Mouse (Mus musculus): Measurements from ENCODE around the gene Dnajb6.
"Not testable (repeated sequence)": the region's sequence is repeated elsewhere in the genome, so short reads cannot be mapped to it uniquely, and the experiment has no call there.

Gene Dnajb6

DNA sequence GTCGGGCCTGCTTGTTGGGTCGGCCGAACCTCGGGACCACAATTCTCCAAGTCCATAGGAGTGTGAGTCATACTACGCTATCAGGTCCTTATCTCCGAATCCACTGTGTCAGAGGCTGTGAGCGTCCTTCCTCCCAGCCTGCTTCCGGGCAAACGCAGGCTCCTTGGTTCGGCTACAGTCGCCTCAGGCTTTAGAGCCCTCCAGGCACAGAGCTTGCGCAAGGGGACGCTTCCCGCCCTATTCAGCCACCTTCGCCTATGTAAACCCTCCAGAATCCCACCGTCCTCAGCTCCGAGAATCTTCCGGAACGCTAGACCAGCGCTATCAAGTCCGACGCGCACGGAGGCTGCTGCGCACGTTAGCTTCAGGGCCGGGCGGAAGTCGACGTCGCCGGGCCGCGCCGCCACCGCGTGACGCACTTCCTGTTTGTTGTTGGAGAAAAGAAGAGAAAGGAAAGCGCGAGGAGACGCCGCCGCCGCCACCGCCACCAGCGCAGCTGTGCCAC is at the start of gene Dnajb6, which contains the start of gene Gm5129:
Gene Dnajb6 (plus strand): TSS at position 132 of the 505 bp plus-strand sequence.
Gene Gm5129 (minus strand): TSS at position 380 of the 505 bp plus-strand sequence.
- in situ Hi-C loops (cut with MboI, MseI): no loop called here

DNA sequence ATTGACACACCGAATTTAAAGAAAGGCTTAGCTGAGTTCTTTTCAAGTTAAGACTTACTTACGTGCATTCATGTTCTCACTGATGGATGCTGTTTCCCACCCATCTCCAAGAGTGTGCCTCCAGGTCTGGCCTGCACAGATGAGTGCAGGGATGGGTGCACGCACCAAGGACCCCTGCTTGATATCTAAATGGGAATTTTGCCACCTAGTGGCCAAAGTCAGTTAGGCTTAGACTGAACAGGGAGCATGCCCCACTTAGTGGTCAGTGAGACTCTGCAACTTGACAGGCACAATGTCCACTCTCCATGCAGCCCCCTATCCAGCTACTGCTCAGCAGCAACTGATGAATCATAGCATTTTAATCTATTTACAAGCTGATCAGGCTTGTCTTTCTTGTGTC is 47.8 kb upstream of the Dnajb6 start:
- in situ Hi-C loops (cut with MboI, MseI): loop anchor here (5.0 kb wide), 3 partner anchors 125 to 300 kb away; no protein-coding TSS in a partner anchor

- in situ Hi-C loops (cut with MboI, MseI): loop anchor here (5.0 kb wide), 3 partner anchors 126 to 301 kb away; no protein-coding TSS in a partner anchor
These were observed 47.1 kb upstream of the Dnajb6 start for GRCm38 (mm10) chr5:29688352-29688751.

- in situ Hi-C loops (cut with MboI, MseI): no loop called here
These were observed 37.0 kb upstream of the Dnajb6 start for GRCm38 (mm10) chr5:29698493-29698892.

DNA sequence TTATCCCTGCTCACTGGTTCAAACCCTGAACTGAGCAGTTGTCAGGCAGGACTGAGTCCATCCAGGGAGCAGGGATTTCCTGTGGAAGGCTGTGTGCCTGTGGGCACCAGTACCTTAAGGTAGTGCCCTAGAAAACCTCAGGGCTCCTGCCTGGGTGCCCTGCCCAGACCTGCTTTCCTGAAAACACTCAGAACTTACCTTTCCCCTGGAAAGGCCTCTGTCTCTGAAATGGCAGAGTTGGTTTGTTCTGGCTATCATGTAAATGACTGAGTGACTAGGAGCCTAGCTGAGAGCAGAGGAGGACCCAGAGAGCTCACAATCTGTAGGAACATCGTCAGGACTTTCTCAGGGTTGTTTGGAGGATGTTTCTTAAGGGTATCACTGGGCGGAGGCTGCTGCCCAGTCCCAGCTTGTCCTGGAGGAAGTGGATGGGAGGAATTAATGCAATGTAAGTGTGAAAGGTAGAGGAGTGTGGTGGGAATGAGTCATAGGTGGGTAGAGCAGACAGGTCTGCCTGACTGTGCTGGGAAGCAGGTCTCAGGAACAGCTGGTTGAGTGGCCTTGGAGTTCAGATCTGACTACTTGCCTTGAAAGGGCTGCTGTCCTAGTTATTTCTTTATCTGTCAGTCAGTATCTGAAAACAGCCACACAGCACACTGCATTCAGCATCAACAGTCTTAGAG is 35.8 kb upstream of the Dnajb6 start:
- in situ Hi-C loops (cut with MboI, MseI): no loop called here

DNA sequence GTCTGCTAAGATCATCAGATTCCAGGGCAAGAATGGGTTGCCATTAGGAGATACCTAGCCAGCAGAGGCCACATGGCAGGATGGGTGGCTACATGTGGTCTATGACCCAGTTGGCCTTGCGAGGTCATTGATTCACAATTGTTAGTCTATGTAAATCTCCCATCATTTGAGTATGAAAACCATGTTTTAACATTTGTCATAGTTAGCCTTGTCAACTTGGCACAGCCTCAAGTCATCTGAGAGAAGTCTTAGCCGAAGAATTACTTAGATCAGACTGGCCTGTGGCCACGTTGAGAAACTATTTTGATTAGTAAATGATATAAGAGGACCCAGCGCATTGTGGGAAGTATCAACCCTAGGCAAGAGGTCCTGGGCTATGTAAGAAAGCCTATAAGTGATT is 28.2 kb upstream of the Dnajb6 start:
- in situ Hi-C loops (cut with MboI, MseI): no loop called here

GRCm38 (mm10) chr5:29708258-29708657 is 27.2 kb upstream of the Dnajb6 start:
- in situ Hi-C loops (cut with MboI, MseI): no loop called here

DNA sequence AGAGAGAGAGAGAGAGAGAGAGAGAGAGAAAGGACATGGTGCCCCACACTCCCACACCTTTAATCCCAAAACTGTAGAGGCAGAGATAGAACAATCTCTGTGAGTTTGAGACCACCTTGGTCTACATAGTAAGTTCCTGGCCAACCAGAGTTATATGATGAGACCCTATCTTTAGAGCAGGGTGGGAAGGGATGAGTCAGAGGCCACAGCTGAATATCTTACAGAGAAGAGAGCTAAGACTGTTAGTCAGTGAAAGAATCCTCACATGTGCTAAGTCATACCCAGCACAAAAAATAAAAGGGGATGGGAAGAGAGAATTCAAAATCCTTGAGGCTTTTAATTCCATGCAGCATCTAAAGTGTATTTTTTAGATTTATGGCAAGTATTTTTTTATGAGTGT is 23.9 kb upstream of the Dnajb6 start:
- in situ Hi-C loops (cut with MboI, MseI): no loop called here

DNA sequence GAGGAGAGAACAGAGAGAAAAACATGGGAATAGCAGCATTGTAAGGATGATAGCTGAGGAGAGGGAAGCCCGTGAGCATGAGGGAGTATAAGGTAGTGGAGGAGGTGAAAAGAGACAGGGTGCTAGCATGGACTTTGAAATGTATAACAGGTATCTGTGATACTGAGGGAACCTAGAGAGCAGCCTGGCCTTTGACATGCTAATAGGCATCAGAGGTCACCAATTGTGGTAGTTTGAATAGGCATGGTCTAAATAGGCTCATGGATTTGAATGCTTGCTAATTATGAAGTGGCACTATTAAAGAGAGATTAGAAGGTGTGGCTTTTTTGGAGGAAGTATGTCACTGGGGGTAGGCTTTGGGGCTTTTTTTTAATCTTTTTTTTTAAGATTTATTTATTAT is 22.6 kb upstream of the Dnajb6 start:
- in situ Hi-C loops (cut with MboI, MseI): no loop called here

DNA sequence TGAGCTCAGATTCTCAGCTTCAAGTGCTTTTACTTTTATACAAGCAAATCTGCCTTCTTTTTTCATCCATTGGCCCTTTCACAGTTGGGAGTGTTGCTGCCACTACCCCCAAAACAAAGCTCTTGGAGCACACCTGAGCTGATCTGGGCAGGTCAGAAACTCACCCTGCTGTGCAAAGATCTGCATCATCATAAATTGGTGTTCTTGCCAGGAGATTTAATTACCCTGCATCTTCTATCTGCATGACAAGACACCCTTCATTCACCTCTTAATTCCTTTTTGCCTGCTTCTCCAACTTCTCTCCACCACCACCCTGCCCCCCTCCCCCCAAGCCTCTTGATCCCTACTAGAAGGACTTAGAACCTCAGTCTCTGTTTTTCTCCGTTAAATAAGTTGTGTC is 14.3 kb upstream of the Dnajb6 start:
- in situ Hi-C loops (cut with MboI, MseI): no loop called here

DNA sequence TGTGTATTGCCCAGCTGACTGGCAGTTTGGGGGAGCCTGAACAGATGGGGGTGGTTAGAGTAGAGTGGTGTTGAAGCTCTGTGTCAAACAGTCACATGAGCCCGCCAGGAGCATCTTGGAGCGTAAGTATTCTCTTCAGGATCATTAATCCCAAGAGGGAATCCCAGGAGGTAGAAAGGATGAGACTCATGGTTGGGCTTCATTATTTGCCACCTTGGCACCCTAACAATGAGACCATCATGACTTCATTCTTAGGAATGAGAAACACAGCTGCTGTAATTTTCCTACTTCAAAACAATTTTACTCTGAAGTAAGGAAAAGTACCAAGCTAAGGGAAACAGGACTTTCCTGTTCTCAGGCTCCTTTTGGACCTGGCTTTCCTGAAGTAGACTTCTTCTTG is 10.1 kb upstream of the Dnajb6 start:
- in situ Hi-C loops (cut with MboI, MseI): no loop called here

GRCm38 (mm10) chr5:29726070-29726469 is 9.4 kb upstream of the Dnajb6 start:
- in situ Hi-C loops (cut with MboI, MseI): not testable (repeated sequence)

DNA sequence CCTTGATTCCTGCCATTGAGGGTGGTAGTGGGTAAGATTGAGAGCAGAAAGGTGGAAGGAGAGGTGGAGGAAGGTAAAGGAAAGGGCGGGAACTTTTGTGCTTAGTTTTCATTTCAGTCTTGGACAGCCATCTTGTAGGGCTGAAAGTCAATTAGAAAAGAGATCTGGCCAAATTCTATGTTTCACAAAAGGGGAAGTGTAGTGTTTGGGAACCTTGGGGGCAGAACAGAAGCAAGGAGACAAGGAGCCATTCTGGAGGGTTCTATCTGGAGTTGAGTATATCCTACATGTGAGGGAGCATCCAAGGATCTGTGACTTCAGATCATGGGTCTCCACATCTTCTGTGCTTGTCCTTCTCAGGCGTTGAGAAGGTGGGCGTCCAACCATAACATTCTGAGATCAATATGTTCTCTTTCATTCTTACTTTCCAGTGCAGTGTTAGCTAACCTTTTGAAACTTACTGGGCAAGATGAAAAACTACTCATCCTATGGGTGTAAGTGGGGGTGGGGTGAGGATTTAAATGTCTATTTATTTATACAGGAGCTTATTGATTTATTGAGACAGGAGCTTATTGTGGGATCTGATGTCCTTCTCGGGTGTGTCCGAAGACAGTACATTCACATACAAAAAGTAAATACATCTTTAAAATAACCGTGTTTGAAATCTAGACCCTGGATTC is 517 bp upstream of the Dnajb6 start:
- in situ Hi-C loops (cut with MboI, MseI): no loop called here

DNA sequence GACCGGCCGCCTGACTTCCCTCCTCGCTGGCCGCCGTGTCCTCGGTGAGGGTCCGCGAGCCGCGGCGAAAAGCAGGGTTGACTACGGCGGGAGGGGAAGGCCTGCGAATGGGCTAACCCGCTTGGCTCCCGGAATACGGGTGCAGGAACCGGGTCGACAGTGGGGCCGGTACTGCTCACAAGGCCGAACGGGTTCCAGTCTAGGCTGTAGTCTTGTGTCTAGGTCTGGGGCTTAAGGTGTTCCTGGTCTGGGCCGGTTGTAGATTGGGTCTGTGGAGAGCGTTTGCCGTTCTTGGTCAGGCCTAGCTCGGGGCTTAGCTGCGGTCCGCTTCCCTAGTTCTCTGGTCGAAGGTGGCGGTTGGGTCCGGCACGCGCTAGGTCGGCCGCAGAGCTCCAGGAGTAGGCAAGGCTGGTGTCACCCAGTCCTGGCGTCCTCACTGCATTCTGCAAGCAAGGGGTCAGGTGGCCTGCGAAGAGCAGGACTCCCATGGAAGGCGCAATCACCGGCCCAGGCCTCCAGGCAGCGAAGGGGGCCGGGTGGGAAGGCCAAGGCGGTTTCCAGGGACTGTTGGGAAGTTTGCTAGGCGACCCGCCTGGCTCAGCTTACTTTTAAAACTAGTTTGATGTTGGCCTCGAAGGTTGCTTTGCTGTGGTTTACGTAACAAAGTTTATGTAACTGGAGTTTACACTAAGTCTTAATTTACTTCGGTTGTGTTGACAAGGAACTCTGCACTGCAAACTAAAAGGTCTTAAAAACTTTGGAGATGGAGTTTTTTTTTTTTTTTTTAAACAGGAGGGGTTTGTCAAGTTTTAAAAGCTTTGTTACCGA is 799 bp downstream of the Dnajb6 start:
- in situ Hi-C loops (cut with MboI, MseI): no loop called here

DNA sequence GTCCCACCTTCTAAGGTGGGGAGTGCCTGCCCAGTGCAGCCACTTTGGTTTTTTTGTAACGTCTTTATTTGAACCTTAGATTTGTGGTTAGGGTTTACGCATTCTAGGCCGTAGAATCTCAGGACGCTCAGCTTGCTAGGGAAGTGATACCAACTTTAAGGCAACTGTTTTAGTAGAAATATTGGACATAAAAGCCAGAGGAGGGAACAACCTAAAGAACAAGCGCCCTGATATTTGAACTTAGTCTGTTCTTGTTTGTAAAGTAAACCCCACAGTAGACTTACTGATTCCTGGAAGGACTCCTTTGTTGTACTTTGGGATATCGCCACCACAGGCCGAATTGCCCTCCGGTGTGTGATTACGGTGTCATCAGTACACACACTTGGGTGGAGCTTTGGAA is 1.5 kb downstream of the Dnajb6 start:
- in situ Hi-C loops (cut with MboI, MseI): no loop called here

DNA sequence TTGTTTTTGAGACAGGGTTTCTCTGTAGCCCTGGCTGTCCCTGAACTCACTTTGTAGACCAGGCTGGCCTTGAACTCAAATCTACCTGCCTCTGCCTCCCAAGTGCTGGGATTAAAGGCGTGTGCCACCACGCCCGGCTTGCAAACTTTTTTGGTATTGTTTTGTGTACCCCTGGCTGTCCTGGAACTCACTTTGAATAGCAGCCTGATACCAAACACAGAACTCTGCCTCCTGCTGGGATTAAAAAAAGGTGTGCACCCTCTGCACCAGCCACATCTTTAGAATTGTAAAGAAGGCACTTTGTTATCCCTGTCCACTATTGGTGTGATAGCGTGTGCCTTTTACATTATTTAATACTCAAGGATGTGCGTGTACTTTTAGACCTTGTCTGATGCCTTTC is 2.0 kb downstream of the Dnajb6 start:
- in situ Hi-C loops (cut with MboI, MseI): no loop called here

DNA sequence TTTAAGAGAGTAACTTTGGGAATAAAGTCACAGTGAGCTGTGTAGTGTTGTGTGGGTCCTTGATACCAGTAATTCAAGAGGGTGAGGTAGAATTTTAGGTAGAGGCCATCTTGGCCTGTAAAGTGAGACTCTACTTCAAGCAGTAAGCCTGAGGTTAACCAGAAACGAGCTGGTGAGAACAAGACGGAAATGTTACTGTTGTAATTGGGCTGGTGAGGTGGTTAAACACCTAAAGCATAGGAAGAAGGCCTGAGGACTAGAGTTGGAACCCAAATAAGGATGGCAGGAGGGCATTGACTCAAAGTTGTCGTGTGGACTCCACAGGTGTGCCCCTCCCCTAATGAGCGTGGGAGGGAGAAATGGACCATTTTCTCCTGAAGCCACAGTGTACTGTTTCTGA is 2.6 kb downstream of the Dnajb6 start:
- in situ Hi-C loops (cut with MboI, MseI): no loop called here

GRCm38 (mm10) chr5:29740651-29741050 is 5.2 kb downstream of the Dnajb6 start:
- in situ Hi-C loops (cut with MboI, MseI): no loop called here

GRCm38 (mm10) chr5:29741093-29741492 is 5.6 kb downstream of the Dnajb6 start:
- in situ Hi-C loops (cut with MboI, MseI): no loop called here

- in situ Hi-C loops (cut with MboI, MseI): no loop called here
These were observed 12.2 kb downstream of the Dnajb6 start for GRCm38 (mm10) chr5:29747661-29748060.

DNA sequence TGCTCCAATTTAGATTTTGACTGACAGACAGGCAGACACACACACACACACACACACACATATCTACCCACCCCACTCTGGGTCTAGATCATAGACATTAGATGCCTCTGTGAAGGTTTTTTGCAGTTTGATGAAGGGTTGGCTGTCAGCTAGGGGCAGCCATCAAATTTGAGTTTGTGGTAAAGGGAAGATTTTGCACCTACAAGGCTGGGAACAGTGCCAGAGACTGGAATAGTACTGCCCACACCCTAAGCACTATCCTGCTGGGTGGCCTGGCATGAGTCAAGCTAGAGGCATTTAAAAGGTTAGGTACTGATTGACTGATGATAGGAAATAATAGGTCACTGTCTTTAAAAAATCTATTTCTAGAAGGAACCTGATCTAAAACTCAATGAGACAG is 15.8 kb downstream of the Dnajb6 start:
- in situ Hi-C loops (cut with MboI, MseI): no loop called here

GRCm38 (mm10) chr5:29752894-29753293 is 17.4 kb downstream of the Dnajb6 start:
- in situ Hi-C loops (cut with MboI, MseI): no loop called here

All from T-helper 17 cell (primary cell).